Mouse (Mus musculus) splenic B cell, adult 2 months (primary cell): ENCODE results near the gene Actb.

Experiments used
- DNase-seq: peaks from one replicate; pipeline ENCODE4 v3.0.0-alpha.2; 2011; ENCODE audit warnings: low read depth, low spot score
- H3K27me3 ChIP-seq: 2 replicates; pipeline ENCODE4 v1.6.1; 2012; ENCODE audit warnings: mild to moderate bottlenecking, low read length, moderate library complexity, mixed read lengths; ENCODE audit not compliant: control insufficient read depth, poor library complexity, insufficient read depth, severe bottlenecking
- H3K36me3 ChIP-seq: 2 replicates; pipeline ENCODE4 v1.6.1; 2012; ENCODE audit warnings: mild to moderate bottlenecking, low read length, moderate library complexity, mixed read lengths; ENCODE audit not compliant: control insufficient read depth, poor library complexity, insufficient read depth, severe bottlenecking

Gene Actb

GRCm38 (mm10) chr5:142928749-142929399 is 22.3 kb upstream of the Actb start:
- H3K27me3 ChIP-seq: no peaks in the 10 kb centered on the region
- no peaks in the 10 kb centered on the region for H3K36me3 ChIP-seq
- DNase-seq: peak; percentile 89

GRCm38 (mm10) chr5:142927341-142927930 is 20.9 kb upstream of the Actb start:
- no peaks in the 10 kb centered on the region for H3K36me3 ChIP-seq
- H3K27me3 ChIP-seq: no peaks in the 10 kb centered on the region
- no peak for DNase-seq

GRCm38 (mm10) chr5:142926940-142927228 is 20.3 kb upstream of the Actb start:
- Histone ChIP-seq H3K36me3 (no peaks in the 10 kb centered on the region), H3K27me3 (no peaks in the 10 kb centered on the region)
- no peak for DNase-seq

- DNase-seq: no peak
- Histone ChIP-seq H3K27me3 (no peaks in the 10 kb centered on the region), H3K36me3 (no peaks in the 10 kb centered on the region)
Measured at GRCm38 (mm10) chr5:142926204-142926939, 19.8 kb upstream of the Actb start.

- H3K27me3 ChIP-seq: no peaks in the 10 kb centered on the region
- no peaks in the 10 kb centered on the region for H3K36me3 ChIP-seq
- no peak for DNase-seq
Measured at GRCm38 (mm10) chr5:142924336-142924959, 17.9 kb upstream of the Actb start.

- H3K36me3 ChIP-seq: no peaks in the 10 kb centered on the region
- DNase-seq: no peak
- no peaks in the 10 kb centered on the region for H3K27me3 ChIP-seq
Measured at GRCm38 (mm10) chr5:142923781-142924180, 17.2 kb upstream of the Actb start.

GRCm38 (mm10) chr5:142922251-142922650 is 15.7 kb upstream of the Actb start:
- Histone ChIP-seq H3K36me3 (no peaks in the 10 kb centered on the region), H3K27me3 (no peaks in the 10 kb centered on the region)
- DNase-seq: no peak

GRCm38 (mm10) chr5:142921074-142921459 is 14.5 kb upstream of the Actb start:
- no peak for DNase-seq
- Histone ChIP-seq H3K36me3 (no peaks in the 10 kb centered on the region), H3K27me3 (no peaks in the 10 kb centered on the region)

- peak; percentile 85 for DNase-seq
- H3K36me3 ChIP-seq: no peaks in the 10 kb centered on the region
- no peaks in the 10 kb centered on the region for H3K27me3 ChIP-seq
Measured at GRCm38 (mm10) chr5:142920311-142921073, 13.9 kb upstream of the Actb start.

- no peak for DNase-seq
- Histone ChIP-seq H3K36me3 (no peaks in the 10 kb centered on the region), H3K27me3 (no peaks in the 10 kb centered on the region)
Measured at GRCm38 (mm10) chr5:142917402-142917801, 10.8 kb upstream of the Actb start.

- Histone ChIP-seq H3K27me3 (no peaks in the 10 kb centered on the region), H3K36me3 (no peaks in the 10 kb centered on the region)
- no peak for DNase-seq
Measured at GRCm38 (mm10) chr5:142916593-142916992, 10.0 kb upstream of the Actb start.

- Histone ChIP-seq H3K27me3 (no peaks in the 10 kb centered on the region), H3K36me3 (no peaks in the 10 kb centered on the region)
- no peak for DNase-seq
Measured at GRCm38 (mm10) chr5:142915231-142915630, 8.7 kb upstream of the Actb start.

GRCm38 (mm10) chr5:142912739-142913138 is 6.2 kb upstream of the Actb start:
- DNase-seq: peak; percentile 43
- Histone ChIP-seq H3K36me3 (no peaks in the 10 kb centered on the region), H3K27me3 (no peaks in the 10 kb centered on the region)

- DNase-seq: no peak
- Histone ChIP-seq H3K27me3 (no peaks in the 10 kb centered on the region), H3K36me3 (no peaks in the 10 kb centered on the region)
Measured at GRCm38 (mm10) chr5:142912320-142912719, 5.8 kb upstream of the Actb start.
